Mouse (Mus musculus): ENCODE data around the gene Trappc6a.
"Not testable (repeated sequence)": the region's sequence is repeated elsewhere in the genome, so short reads cannot be mapped to it uniquely, and the experiment has no call there.

The Trappc6a gene

GRCm38 (mm10) chr7:19485488-19485887 lies 22.7 kb upstream of the Trappc6a start:
- in situ Hi-C loops (cut with MboI; ENCODE audit: low sequenced_read_pairs): no loop called here

- in situ Hi-C loops (cut with MboI; ENCODE audit: low sequenced_read_pairs): no loop called here
These were observed 21.6 kb upstream of the Trappc6a start for GRCm38 (mm10) chr7:19486549-19486948.

DNA sequence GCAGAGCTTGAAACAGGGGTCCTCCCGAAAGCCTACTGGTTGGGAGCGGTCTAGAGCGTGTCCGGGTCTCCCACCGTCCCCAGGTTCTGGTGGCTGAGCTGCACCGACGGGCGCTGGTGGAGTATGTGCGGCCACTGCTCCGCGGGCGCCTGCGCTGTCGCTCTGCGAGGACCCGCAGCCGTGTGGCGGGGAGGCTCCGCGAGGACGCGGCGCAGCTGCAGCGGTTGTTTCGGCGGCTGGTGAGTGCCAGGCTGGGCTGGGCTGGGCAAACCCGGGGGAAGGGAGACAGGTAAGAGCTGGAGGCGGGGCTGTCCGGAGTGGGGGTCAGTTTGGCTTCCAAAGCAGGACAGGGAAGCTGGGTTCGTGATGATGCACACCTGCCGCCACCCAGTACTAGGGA lies 18.7 kb upstream of the Trappc6a start:
- in situ Hi-C loops (cut with MboI; ENCODE audit: low sequenced_read_pairs): no loop called here

DNA sequence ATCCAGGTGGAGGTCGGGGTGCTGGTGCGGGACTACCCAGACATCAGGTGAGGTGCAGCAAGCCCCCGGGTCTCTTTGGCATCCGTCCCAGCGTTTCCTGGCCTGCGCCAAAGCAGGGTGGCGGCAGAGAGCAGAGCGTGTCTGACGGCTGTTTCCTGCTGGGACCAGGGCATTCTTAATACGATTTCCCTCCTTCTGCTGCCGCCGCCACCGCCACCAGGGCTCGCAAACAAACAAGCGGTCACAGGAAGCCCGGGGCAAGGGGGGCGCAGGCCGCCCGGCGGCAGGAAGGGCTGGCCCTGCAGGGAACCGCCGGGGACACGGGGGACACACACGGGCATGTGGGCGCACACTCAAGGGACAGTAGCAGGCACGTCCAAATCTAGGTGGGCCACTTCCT lies 16.5 kb upstream of the Trappc6a start:
- in situ Hi-C loops (cut with MboI; ENCODE audit: low sequenced_read_pairs): no loop called here

DNA sequence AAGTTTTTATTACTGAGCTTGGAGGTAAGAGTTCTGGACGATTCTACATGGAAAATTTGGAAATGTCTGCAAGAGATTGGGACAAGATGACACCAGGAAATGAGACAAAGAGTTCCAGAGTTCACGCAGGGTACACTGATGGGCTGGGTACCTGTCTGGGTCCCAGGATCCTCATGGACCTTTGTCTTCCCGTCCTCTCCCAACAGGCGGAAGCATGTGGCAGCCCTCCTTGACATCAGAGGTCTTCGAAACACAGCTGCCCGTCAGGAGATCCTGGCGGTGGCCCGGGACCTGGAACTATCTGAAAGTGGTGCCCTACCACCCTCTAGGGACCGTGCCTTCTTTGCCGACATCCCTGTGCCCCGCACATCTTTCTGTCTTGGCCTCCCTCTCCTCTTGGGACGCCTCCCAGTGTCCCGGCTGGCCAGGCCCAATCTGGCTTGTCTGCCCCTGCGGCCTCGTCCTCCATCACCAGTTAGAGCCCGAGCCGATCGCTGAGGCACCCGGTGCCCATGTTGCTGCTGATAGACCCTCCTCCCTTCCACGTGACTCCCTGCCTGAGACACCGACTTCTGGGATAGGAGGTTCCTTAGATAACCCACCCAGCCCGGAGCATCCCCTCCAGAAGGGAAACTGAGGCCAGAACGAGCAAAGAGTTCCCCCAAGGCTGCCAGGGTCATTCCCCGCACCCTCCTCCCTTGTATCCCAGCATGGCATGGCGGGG lies 13.3 kb upstream of the Trappc6a start:
- in situ Hi-C loops (cut with MboI; ENCODE audit: low sequenced_read_pairs): no loop called here

- in situ Hi-C loops (cut with MboI; ENCODE audit: low sequenced_read_pairs): no loop called here
These were observed 12.5 kb upstream of the Trappc6a start for GRCm38 (mm10) chr7:19495521-19496213.

DNA sequence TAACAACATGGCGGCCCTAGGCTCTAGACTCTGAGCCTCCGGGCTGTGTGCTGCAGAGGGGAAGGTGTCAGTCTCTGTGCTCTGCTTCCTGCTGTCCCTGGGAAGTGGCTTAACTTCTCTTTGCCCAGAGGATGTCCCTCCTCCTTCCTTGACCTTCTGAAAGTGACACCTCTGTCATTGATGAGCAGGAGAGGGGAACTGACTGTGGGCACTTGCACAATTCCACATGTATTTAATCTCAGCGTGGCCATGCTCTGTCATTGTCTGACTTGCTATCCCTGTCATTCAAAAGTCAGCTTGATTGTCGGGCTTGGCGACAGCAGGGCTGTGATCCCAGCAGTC lies 12.0 kb upstream of the Trappc6a start:
- in situ Hi-C loops (cut with MboI; ENCODE audit: low sequenced_read_pairs): no loop called here

DNA sequence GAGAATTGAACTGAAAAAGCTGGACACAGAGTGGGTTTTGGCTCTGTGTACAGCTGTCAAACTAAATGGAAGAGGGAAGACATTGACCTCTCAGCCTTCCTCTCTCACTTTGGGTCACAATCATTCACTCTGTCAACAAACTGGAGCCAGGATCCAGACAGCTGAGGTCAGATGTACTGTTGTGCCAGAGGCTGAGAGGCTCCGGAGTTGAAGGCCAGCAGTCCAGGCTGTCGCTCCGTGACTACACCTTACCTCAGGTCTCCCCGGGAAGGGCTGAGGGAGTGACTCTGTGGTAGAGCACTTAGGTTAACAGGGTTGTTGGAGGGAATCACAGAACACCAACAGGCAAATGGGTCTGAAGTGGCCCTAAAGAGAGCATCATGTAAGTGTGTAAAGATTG lies 9.9 kb upstream of the Trappc6a start:
- in situ Hi-C loops (cut with MboI; ENCODE audit: low sequenced_read_pairs): no loop called here

GRCm38 (mm10) chr7:19500420-19501363 lies 7.5 kb upstream of the Trappc6a start:
- in situ Hi-C loops (cut with MboI; ENCODE audit: low sequenced_read_pairs): no loop called here

DNA sequence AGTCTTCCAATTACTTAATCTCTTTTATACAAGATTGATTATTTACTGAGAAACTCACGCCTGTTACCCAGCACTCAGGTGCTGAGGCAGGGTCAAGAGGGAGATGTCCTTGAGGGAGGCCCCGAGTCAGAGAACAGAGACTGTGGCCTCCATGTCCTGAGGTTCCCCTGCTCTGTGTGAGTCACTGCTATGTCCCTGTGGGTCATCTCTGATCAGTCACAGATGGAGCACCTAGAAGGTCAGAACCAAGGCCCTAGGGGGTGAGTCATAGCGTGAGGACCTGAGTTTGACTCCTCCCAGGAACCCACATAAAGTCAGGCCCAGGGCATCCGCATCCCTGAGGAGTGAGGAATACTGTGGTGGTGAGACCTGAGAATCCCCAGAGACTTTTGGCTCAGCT lies 6.5 kb upstream of the Trappc6a start:
- in situ Hi-C loops (cut with MboI; ENCODE audit: low sequenced_read_pairs): no loop called here

GRCm38 (mm10) chr7:19503481-19504068 lies 4.6 kb upstream of the Trappc6a start:
- in situ Hi-C loops (cut with MboI; ENCODE audit: low sequenced_read_pairs): no loop called here

GRCm38 (mm10) chr7:19506326-19506725 lies 1.9 kb upstream of the Trappc6a start:
- in situ Hi-C loops (cut with MboI; ENCODE audit: low sequenced_read_pairs): no loop called here

GRCm38 (mm10) chr7:19506969-19507611 lies 1.1 kb upstream of the Trappc6a start:
- in situ Hi-C loops (cut with MboI; ENCODE audit: low sequenced_read_pairs): no loop called here

DNA sequence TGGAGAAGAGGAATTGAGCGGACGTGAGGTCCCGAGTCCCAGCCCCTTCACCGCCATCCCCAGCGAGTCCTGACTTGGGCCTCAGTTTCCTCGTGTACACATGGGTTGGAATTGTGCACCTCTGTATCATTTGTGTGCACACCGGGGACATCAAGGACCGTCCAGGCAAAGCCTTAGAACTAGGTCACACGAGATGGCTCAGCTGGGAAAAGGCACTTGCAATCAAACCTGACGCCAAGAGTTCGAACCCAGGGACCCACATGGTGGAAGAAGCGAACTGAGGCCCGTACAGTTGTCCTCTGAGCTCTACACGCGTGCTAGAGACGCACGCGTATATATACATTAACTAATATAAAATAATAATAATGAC lies 598 bp upstream of the Trappc6a start:
- in situ Hi-C loops (cut with MboI; ENCODE audit: low sequenced_read_pairs): no loop called here

GRCm38 (mm10) chr7:19508924-19509568 lies 851 bp downstream of the Trappc6a start:
- in situ Hi-C loops (cut with MboI; ENCODE audit: low sequenced_read_pairs): no loop called here

DNA sequence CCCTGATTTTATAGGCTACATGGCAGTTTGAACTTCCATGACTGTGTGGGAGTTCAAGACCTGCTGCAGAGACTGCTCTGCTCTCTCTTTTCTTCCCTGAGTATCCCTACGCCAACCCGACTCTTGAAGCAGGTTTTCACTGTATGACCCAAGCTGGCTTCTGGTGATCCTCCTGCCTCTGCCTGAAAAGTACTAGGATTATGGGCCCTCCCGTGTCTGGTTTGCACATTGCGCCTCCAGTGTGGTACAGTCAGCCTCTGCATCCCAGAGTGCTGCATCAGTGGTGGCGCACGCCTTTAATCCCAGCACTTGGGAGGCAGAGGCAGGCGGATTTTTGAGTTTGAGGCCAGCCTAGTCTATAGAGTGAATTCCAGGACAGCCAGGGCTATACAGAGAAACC lies 1.6 kb downstream of the Trappc6a start:
- in situ Hi-C loops (cut with MboI; ENCODE audit: low sequenced_read_pairs): no loop called here

DNA sequence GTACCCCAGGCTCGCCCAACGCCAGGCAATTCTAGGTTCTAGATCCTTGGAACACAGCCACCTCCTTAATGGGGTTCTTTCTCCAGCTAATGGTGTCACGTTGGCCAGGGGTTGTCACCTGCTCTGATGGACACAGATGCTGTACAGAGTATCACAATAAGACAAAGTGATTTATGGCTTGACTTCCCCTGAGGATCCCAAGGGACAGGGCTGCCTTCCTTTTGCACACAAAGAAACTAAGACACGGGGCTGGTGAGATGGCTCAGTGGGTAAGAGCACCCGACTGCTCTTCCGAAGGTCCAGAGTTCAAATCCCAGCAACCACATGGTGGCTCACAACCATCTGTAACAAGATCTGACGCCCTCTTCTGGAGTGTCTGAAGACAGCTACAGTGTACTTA lies 3.7 kb downstream of the Trappc6a start:
- in situ Hi-C loops (cut with MboI; ENCODE audit: low sequenced_read_pairs): not testable (repeated sequence)

DNA sequence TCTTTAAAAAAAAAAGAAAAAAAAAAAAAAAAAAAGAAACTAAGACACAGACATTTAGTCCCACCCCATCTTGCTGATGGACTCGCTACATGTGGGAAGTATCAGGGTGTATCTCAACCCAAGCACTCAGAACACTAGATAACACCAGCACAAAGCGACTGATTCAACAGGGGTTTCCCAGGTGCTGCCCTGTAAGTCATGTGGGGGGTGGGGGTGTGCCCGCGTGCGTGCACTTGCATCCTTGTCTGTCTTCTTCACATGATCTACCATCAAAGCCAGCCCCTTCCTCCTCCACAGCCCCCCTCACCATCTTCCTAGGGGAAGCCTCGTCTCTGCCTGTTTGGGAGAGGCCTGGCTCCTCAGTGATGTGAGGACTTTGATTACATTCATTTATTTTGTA lies 4.2 kb downstream of the Trappc6a start:
- in situ Hi-C loops (cut with MboI; ENCODE audit: low sequenced_read_pairs): no loop called here

DNA sequence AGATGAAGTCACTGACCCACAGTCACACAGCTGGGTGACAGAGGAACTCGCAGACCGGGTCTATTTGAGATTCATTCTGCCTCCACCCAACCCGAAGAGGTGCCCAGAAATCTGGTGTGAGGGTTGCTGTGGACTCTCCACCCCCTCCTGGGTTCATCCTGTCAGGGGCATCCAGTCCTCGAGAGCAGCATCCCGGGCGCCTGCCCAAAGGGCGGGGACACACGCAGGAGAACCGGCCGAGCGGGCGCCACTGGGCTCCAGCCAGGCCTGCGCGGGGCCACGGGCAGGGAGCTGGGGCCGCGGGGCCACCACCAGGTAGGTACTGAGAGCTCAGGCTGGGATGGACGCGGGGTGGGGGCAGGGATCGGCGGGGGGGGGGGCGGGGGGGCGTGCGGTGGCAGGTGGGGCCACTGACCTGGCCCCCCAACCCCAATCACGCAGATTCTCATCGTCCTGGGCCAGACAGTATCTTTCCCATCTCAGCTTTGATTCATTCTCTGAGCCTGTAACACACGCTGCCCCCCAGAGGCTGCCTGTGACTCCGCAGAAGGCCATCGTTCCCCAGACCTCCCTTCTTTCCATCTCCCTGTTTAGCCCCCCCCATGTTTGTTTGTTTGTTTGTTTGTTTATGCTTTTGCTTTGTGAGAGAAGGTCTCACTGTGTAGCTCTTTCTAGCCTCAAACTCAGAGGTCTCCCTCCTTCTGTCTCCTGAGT lies 9.6 kb downstream of the Trappc6a start, which contains the start of gene Nkpd1:
Gene Nkpd1 (plus strand): TSS at position 187 of the 714 bp plus-strand sequence.
- in situ Hi-C loops (cut with MboI; ENCODE audit: low sequenced_read_pairs): no loop called here

All from CH12F3 (cell line).